15 mouse cellular contexts compared by ENCODE assay signal in the genomic region with DNA sequence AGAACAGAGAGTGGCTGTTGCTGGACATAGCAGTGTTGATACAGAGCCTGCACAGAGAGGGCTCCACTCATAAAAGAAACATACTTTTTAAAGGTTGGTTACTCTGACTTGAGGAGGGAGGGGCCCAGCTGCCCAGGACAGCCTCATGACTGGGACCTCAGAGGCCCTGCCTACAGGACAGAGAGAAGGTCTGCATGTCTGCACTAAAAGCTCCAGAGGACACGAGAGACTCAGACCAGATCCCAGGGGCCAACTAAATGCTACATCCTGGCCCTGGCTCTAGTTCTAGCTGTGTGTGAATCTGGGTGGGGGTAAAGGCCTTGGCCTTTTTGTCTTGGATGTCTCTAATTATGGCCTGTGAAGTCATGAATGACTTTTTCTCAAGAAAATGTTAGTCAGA.
DNase-seq lines count a peak whose midpoint lies in the region; ATAC-seq and TF ChIP-seq lines count a peak whose summit lies in the region.
"Had no signal": no experiment of that assay in that cellular context is flagged by ENCODE, and none has a peak within 500 bp of the region (broad histone marks: within the 10 kb centered on the region; RNA-seq: fewer than 3 reads in every experiment).

No protein-coding gene starts in this region.

- WGBS in heart, adult 2 months = 15% methylated on average over 1 of the region's 1 CpGs
- 61% methylated on average over 1 of the region's 1 CpGs for WGBS in liver, embryonic 12.5 days (ENCODE audit: insufficient replicate concordance)
- WGBS in liver, embryonic 11.5 days = 59% methylated on average over 1 of the region's 1 CpGs

- H3K9ac ChIP-seq in heart, adult 2 months (ENCODE audit: low read depth, low read length) = no peak overlapping the region; the same call in 1 of the 2 replicates
- no peak overlapping the region for H3K9ac ChIP-seq in liver, embryonic 12.5 days
- H3K9ac ChIP-seq in liver, embryonic 11.5 days (ENCODE audit: low read depth, low read length) = no peak overlapping the region

- H3K9me3 ChIP-seq in liver, embryonic 12.5 days (replicated peaks) = no peaks in the 10 kb centered on the region
- no peaks in the 10 kb centered on the region for H3K9me3 ChIP-seq in liver, embryonic 11.5 days (ENCODE audit: control insufficient read depth, low read length)

- no peak for DNase-seq in heart, adult 2 months
- no peak for DNase-seq in heart, postnatal 14 days
- DNase-seq in liver, embryonic 11.5 days (ENCODE audit: low spot score) = no peak
- no peak for DNase-seq in retina, postnatal 1 day
- no peak for DNase-seq in thymus, postnatal 4 days
- DNase-seq: adrenal gland, postnatal 25 days; cerebellum, adult 11 months; kidney, adult 9 months; liver; spleen, adult 18-20 months had no signal

- H3K36me3 ChIP-seq in heart, adult 2 months (ENCODE audit: control insufficient read depth, insufficient read depth, low read length) = peaks cover 22% of the 10 kb centered on the region
- 0 out of 2 replicates have a peak, but pooled peaks cover 7% of the 10 kb centered on the region for H3K36me3 ChIP-seq in liver, embryonic 12.5 days
- H3K36me3 ChIP-seq in liver, embryonic 11.5 days (ENCODE audit: control insufficient read depth, insufficient read depth, low read length) = no peaks in the 10 kb centered on the region
- H3K36me3 ChIP-seq in myocyte (ENCODE audit: control insufficient read depth, insufficient read depth) = peaks cover 5% of the 10 kb centered on the region

- H3ac ChIP-seq in myocyte (ENCODE audit: control insufficient read depth, insufficient read length) = no peak overlapping the region

- no peak for TF ChIP-seq CTCF in heart, adult 2 months (IDR thresholded peaks at IDR 0.05)
- no peak for TF ChIP-seq CTCF in embryonic fibroblast, embryonic 13.5 days (IDR thresholded peaks at IDR 0.05; ENCODE audit: borderline replicate concordance, insufficient read depth, low read length)

- peak overlapping the region; percentile 67 for H3K27ac ChIP-seq in heart, adult 2 months
- H3K27ac ChIP-seq in liver, embryonic 12.5 days = peak overlapping the region; percentile 50
- no peak overlapping the region for H3K27ac ChIP-seq in liver, embryonic 11.5 days (ENCODE audit: low read depth, low read length)
- 0 out of 2 replicates have a peak overlapping the region, but pooled peaks have one; percentile 6 for H3K27ac ChIP-seq in embryonic fibroblast, embryonic 13.5 days (ENCODE audit: insufficient read depth, low read length)
- H3K27ac ChIP-seq: macrophage had no signal

- H3K4me2 ChIP-seq in liver, embryonic 12.5 days = no peak overlapping the region
- H3K4me2 ChIP-seq in liver, embryonic 11.5 days = no peak overlapping the region
- H3K4me2 ChIP-seq in myocyte (ENCODE audit: low read depth) = peak overlapping the region; percentile 42

- no peaks in the 10 kb centered on the region for H3K27me3 ChIP-seq in heart, adult 2 months (ENCODE audit: control insufficient read depth, insufficient read depth, low read length)
- H3K27me3 ChIP-seq in liver, embryonic 12.5 days (replicated peaks) = no peaks in the 10 kb centered on the region
- H3K27me3 ChIP-seq in liver, embryonic 11.5 days (replicated peaks; ENCODE audit: control insufficient read depth, insufficient read depth, low read length) = no peaks in the 10 kb centered on the region
- no peaks in the 10 kb centered on the region for H3K27me3 ChIP-seq in myocyte (ENCODE audit: control insufficient read depth, insufficient read depth, insufficient read length)

- H3K4me1 ChIP-seq in heart, adult 2 months (ENCODE audit: control insufficient read depth, insufficient read depth, low read length) = peaks cover 65% of the 10 kb centered on the region
- H3K4me1 ChIP-seq in liver, embryonic 12.5 days = peaks cover 60% of the 10 kb centered on the region
- peaks cover 41% of the 10 kb centered on the region for H3K4me1 ChIP-seq in liver, embryonic 11.5 days (replicated peaks; ENCODE audit: control insufficient read depth, insufficient read depth, low read length)
- H3K4me1 ChIP-seq in embryonic fibroblast, embryonic 13.5 days (ENCODE audit: control insufficient read depth, insufficient read depth, low read length) = peaks cover 20% of the 10 kb centered on the region

- H3K4me3 ChIP-seq in heart, adult 2 months = no peak overlapping the region
- H3K4me3 ChIP-seq in liver, embryonic 12.5 days = no peak overlapping the region
- H3K4me3 ChIP-seq in liver, embryonic 11.5 days (ENCODE audit: low read depth, low read length) = no peak overlapping the region
- H3K4me3 ChIP-seq in embryonic fibroblast, embryonic 13.5 days (ENCODE audit: insufficient read depth, low read length) = no peak overlapping the region
- H3K4me3 ChIP-seq in myocyte = no peak overlapping the region

- TF ChIP-seq EP300 in heart, adult 2 months (IDR thresholded peaks at IDR 0.05; ENCODE audit: insufficient read depth, low read depth, low read length) = no peak

- TF ChIP-seq POLR2A in heart, adult 2 months (IDR thresholded peaks at IDR 0.05; ENCODE audit: insufficient read depth, low read depth, low read length) = no peak
- no peak for TF ChIP-seq POLR2A in embryonic fibroblast, embryonic 13.5 days (IDR thresholded peaks at IDR 0.05; ENCODE audit: low read depth, low read length)
- TF ChIP-seq POLR2A in myocyte (IDR thresholded peaks at IDR 0.05; ENCODE audit: insufficient read length, low read depth) = no peak

- no peak for ATAC-seq in liver, embryonic 12.5 days
- ATAC-seq in liver, embryonic 11.5 days (replicated peaks; ENCODE audit: low FRiP score) = no peak
- ATAC-seq: CD4-positive, CD25-positive, alpha-beta regulatory T cell, adult 4 months had no signal

- H3K79me2 ChIP-seq in heart, adult 2 months (replicated peaks; ENCODE audit: control insufficient read depth, insufficient read depth, low read length) = peaks cover 4% of the 10 kb centered on the region
- peaks cover 69% of the 10 kb centered on the region for H3K79me2 ChIP-seq in myocyte (ENCODE audit: control insufficient read depth, insufficient read depth)

- intact Hi-C loops in heart, adult 2 months (cut with DNase I) = no loop called here
- intact Hi-C loops in heart, postnatal 14 days (cut with DNase I) = no loop called here

TF ChIP-seq in myocyte, 11 proteins besides CTCF, POLR2A, EP300 and RAD21:
- TF ChIP-seq CEBPB (IDR thresholded peaks at IDR 0.05; ENCODE audit: insufficient read depth, poor library complexity, severe bottlenecking) = no peak
- peak in 1 of 3 experiments; percentile 5 for TF ChIP-seq MYOG (IDR thresholded peaks at IDR 0.05; ENCODE audit: control insufficient read depth in 1 of 3, insufficient read depth in 1 of 3, insufficient read length in 2 of 3, low read depth in 2 of 3)
- TF ChIP-seq REST (IDR thresholded peaks at IDR 0.05; ENCODE audit: insufficient read depth, insufficient read length) = no peak
- TF ChIP-seq POLR2AphosphoS2 (IDR thresholded peaks at IDR 0.05; ENCODE audit: insufficient read length, low read depth) = no peak
